Mouse (Mus musculus) ES-E14 (cell line): ENCODE results near the gene Tbc1d15.

Experiments
- CHD2 ChIP-seq: IDR thresholded peaks from 2 replicates; pipeline ENCODE4 v1.6.1; 2014; ENCODE audit warnings: mild to moderate bottlenecking, low read depth, low read length, inconsistent platforms
- HCFC1 ChIP-seq: IDR thresholded peaks from 2 replicates; pipeline ENCODE4 v1.6.1; 2012; ENCODE audit warnings: low read length, inconsistent platforms, borderline replicate concordance; ENCODE audit not compliant: insufficient read depth

GRCm38 (mm10) chr10:115290671-115291070, 39.4 kb upstream of the Tbc1d15 start:
- TF ChIP-seq CHD2 = no peak
- TF ChIP-seq HCFC1 = no peak
